Mouse (Mus musculus): ENCODE measurements around the gene Yipf2.
"Not testable (repeated sequence)": the region's sequence is repeated elsewhere in the genome, so short reads cannot be mapped to it uniquely, and the experiment has no call there.

Gene Yipf2

DNA sequence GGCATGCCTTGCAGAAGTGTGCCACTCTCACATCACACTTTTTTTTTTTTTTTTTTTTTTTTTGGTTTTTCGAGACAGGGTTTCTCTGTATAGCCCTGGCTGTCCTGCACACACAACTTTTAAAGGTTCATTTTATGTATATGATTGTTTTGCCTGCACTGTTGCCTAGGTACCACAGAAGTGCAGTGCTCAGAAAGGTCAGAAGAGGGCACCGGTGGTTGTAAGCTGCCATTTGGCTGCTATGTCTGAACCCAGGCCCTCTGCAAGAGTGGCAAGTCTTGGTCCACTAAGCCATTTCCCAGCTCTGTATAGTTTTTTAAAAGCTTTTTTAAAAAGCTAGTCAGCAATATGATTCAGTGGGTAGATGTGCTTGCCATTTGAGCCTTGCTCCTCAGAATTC is 5.6 kb upstream of the Yipf2 start:
- in situ Hi-C loops (cut with MseI, MboI) = no loop called here

DNA sequence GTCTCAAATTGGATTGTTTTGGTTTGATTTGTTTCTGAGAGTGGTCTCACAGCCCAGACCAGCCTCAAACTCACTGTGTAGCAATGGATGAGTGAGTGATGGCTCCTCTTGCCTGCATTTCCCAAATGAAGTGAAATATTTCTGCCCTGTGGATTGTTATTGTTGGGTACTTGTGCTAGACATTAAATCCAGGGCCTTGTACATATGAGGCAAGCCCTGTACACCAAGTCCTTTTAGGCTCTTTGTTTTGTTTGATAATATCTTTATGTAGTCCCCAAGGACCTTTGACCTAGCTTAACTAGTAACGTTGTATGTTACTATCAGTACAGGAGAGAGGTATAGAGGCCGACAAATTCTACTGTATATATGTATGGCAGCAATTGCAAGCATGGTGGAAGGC is 2.2 kb upstream of the Yipf2 start:
- in situ Hi-C loops (cut with MseI, MboI) = no loop called here

DNA sequence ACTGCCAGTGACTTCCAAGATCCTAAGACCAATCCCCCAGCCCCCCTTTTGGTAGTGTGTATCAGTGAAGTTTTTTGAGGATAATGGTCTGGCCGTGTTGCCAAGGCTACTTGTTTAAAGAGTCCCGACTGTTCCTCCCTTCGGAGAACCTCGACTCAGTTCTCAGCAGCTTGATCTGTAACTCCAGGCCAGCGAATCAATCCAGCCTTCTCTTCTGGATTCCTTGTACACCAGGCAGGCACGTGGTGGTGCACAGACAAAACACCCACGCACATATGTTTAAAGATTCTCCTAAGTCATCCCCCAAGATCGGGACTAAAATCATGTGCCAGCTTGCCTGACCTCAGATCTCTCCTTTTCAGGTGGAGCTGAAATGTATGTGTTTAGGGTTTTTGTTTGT is 1.7 kb upstream of the Yipf2 start:
- in situ Hi-C loops (cut with MseI, MboI) = not testable (repeated sequence)

DNA sequence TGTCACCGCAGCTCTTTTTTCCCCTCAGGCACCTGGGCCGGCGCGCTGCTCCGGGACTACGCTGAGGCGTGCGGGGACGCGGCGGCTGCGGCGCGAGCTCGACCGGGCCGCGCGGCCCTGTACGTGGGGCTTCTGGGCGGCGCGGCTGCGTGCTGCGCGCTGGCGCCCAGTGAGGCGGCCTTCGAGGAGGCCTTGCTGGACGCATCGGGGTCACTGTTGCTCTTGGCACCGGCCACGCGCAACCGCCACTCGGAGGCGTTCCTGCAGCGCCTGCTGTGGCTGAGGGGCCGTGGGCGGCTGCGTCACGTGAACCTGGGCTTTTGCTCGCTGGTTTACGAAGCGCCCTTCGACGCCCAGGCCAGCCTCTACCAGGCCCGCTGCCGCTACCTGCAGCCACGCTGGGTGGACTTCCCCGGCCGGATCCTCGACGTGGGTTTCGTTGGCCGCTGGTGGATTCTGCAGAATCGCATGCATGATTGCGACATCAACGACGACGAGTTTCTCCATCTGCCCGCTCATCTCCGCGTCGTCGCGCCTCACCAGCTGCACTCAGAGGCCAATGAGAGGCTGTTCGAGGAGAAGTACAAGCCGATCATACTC is 594 bp upstream of the Yipf2 start:
- in situ Hi-C loops (cut with MseI, MboI) = no loop called here

DNA sequence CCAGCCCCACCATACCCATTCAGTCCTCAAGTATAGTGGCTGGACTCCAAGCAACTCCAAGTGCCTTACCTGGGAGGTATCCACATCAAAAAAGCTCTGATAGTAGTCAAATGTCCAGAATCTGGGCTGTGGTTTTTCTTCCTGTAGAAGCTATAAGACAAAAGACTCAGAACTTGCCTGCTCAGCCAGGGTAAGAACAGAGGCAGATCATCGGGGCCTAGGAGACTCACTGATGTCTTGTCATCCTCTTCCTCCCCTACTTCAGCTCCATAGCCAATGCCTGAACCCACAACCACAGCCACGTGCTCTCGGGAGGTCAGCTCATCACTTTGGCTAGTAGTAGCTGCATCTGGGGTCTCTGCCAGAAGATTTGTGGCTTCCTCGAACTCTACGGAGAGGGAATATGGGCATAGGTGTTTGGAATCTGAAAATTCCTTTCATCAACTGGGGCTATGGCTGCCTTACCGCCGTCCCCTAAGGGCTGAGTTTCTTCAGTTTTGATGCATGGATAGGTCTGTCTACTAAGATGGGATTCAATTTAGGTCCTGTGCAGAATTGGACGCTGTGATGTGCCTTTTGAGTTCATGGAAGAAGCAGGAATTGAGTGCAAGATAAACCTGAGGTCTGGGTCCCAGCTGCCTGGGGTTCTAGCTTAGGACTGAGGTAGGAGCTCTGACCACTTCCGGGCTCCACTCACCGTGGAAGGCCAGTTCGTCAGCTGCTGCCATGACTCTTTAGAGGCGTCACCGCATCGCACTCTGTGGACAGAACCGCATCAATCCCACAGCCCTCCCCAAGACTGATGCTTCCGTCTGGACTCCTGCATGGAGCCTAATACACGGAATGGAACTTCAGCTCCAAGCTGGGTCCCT is 561 bp downstream of the Yipf2 start:
- in situ Hi-C loops (cut with MseI, MboI) = no loop called here

DNA sequence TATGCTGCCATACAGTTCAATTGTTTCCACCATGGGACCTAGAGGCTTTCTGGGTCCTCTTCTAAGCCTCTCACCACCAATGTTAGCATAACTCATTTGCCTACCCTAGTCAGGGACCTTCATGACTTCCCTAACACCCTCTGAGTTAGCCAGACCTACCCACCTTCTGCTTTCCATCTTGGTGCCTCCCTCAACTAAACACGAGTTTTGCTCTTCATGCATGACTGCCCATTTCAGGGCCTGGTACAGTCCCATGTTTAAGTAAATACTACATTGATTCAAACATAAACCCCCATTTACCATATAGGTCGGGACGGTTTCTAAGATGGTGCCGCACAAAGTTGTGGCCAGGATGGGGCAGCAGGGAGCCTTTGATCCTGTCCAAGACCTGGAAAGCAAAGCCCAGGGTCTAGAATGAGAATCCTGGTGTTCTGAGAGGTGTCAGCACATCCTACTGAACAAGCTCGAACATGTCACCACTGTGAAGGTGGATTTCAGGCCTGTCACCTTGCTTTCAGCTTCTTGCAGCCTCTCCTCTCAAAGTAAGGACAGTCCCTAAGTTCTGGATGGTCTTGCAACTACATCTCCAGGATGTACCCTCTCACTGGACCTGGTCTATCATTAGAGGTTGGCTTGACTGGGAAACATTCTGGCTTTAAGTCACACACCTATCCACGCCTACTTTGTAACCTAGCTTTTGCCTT is 1.3 kb downstream of the Yipf2 start:
- in situ Hi-C loops (cut with MseI, MboI) = no loop called here

DNA sequence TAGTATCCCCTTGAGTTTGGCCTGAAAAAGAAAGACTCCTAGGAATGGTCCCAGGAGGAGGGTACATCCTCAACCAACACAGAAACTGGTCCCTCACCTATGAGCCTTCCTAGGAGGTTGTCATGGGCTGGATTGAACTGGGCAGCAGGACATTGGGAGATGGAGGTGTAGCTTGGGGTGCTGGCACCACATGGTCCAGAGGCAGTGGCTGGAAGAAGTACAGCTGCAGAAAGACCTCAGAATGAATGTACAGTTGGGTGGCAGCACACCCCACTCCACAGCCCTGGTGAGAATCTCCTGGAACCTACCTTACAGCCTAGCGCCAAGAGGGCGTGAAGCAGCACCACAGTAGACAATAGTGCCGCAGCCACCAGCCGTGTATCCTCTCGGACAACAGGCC is 3.1 kb downstream of the Yipf2 start:
- in situ Hi-C loops (cut with MseI, MboI) = no loop called here

DNA sequence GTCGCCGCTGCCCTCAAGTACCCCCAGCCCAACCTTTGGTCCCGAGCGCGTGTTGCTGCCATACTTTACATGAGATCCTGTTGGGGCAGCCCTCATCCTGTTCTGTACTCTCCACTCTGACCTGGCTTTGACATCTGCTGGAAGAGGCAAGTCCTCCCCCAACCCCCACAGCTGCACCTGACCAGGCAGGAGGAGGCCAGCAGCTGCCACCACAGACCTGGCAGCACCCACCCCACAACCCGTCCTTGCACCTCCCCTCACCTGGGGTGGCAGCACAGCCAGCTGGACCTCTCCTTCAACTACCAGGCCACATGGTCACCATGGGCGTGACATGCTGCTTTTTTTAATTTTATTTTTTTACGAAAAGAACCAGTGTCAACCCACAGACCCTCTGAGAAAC is 4.3 kb downstream of the Yipf2 start:
- in situ Hi-C loops (cut with MseI, MboI) = no loop called here

DNA sequence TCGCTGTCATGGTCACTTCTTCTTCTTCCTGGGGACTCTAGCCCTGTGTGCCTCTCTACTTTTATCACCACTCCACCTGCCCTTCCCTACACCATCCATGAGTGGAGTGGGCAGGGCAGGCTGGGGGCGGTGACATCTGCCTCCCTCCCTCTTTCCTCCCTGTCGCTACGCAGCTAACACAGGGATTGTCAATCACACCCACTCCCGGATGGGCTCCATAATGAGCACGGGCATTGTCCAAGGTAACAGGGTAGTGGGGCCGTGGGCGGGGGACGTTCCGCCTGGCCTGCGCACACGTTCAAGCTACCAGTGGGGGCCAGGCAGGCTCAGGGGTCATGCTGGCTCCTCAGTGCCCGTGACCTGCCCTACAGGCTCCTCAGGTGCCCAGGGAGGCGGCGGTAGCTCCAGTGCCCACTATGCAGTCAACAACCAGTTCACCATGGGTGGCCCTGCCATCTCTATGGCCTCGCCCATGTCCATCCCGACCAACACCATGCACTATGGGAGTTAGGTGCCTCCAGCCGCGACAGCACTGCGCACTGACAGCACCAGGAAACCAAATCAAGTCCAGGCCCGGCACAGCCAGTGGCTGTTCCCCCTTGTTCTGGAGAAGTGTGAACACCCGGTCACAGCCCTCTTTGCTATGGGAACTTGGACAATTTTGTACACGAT is 4.8 kb downstream of the Yipf2 start:
- in situ Hi-C loops (cut with MseI, MboI) = no loop called here

DNA sequence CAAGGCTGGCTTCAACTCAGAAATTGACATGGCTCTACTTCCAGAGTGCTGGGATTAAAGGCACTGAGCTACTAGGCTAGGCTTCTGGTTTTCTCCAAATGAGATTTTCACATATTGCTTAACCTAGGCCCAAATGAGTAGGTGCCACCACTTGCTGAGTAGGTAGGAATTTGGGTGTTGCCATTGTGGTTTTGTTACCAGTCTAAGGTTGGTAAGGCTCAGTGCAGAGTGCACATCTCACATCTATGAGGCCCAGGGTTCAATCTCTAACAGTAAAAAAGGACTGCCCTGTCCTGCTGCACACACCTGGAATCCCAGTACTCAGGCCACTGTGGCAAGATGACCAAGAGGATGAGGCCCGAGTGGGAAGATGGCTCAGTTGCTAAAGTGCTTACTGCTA is 7.2 kb downstream of the Yipf2 start:
- in situ Hi-C loops (cut with MseI, MboI) = no loop called here

DNA sequence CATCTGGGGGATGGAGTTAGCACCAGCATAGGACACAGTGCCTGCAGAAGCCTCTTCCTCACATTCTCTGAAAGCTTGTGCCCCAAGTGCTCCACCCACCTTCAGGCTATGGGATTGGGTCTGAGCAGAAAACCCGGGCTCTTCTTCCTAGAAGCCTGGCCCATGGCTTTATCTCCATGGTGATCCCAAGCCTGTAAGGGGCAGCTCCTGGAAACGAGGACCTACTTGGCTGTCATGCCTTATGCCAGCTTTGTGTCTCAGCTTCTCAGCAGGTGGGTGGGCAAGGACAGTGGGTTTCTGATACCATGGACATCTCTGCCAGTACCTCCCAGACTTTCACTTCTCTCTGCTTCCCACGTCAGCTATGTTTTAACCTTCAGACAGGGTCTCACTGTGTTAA is 14.4 kb downstream of the Yipf2 start:
- in situ Hi-C loops (cut with MseI, MboI) = no loop called here

DNA sequence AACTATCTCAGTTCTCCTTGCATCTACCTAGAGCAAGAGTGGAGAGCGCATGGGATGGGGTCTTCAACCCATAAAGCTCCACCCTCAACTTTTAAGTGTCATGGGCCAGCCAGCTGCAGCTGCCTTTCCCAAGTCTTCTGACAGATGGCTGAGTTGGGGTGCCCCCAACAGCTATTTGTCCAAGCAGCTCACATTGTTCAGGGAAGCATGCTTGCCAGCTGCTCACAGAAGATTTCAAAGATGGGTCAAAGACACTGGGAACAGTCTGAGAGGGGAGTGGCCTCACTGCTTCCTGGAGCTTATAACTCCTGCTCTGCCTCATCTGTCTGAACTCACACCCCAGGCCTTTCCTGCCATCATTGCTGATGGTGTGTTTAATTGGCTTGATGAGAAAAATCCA is 16.3 kb downstream of the Yipf2 start:
- in situ Hi-C loops (cut with MseI, MboI) = no loop called here

DNA sequence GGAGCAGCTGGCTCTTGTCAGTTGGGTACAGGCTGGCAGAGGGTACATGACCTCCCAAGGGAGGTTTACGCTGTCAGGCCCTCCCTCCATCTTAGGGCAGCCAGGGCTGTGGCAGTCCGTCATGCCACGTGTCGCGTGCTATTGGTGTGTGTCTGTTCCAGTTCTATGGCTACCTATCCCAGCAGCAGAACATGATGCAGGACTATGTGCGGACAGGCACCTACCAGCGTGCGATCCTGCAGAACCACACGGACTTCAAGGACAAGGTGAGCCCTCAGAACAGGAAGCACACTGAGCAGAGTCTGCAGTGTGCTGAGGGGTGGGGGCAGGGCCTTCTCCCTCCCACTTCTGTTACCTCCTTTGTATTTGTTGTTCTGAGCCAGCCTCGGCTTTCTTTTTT is 17.4 kb downstream of the Yipf2 start:
- in situ Hi-C loops (cut with MseI, MboI) = no loop called here

DNA sequence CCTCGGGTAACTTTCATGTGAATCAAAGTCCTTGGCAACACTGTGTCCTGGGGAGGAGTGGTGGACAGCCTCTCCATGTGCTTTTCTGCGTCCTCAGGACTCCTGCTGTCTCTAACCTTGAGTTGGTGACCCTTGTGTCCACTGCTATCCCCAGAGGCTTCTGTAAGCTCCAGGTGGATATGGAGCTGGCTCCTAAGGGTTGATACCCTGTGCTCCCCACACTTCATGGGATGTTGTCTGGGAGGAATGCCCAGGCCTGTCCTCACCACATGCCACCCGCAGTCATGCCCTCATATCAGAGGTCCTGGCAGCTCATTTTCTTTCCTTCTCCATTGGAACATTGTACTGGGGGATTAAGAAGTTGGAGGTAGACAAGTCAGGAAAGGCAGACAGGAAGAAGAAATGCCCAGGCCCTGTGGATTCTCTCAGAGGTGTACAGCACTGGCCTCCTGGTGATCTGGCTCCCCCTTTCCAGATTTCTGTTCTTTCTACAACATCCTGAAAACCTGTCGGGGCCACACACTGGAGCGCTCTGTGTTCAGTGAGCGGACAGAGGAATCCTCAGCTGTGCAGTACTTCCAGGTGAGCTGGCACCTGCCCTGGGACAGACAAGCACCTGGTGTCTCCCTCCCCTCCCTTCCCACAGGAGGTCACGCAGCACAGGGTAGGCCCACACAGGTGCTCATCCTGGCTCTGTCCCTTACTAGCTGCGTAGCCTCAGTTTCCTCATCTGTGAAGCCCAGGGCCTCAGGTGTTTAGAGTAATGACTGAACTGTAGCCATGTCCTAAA is 18.4 kb downstream of the Yipf2 start:
- in situ Hi-C loops (cut with MseI, MboI) = no loop called here

DNA sequence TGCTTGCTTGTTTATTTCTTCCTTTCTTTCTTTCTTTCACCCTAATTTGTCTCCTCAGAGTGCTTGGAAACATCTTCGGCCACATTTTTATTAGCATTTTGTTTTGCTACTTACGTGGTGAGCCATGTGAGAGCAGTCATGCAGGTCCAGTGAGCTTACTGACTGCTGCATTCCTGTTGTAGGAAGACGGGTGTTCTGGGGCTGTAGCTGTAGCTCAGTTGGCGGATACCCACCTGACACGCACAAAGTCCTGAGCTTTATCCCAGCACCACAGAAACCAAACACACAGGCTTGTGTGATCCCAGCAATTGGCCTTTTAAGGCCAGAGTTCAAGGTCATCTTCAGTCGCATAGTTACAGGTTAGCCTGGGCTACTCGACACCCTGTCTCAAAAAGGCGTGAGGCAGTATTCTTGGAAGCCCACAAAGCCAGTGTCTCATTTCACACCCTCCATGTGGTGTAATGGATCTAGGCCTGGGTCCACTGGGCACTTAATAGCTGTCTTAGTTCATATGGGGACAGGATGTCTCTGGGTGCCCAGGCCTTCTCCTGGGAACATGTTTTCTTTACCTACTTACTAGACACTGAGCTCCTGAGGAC is 23.9 kb downstream of the Yipf2 start:
- in situ Hi-C loops (cut with MseI, MboI) = no loop called here

DNA sequence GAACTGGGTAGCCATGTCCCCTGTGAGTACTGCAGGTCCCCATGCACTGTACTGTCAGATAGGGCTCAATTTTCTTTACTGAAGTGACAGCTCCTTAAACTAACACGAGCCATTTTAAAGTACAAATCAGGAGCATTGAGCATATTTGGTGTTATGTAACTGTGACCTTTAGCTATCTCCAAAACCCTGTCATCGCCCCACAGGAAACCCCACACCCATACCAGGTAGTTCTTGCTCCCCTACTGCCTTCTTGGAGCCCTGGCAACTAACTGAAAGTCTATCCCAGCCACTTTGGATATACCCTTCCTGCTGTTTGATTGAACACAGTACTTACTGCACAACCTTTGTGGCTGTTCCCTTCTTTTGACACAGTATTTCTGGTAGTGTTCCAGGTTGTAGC is 25.6 kb downstream of the Yipf2 start:
- in situ Hi-C loops (cut with MseI, MboI) = no loop called here

DNA sequence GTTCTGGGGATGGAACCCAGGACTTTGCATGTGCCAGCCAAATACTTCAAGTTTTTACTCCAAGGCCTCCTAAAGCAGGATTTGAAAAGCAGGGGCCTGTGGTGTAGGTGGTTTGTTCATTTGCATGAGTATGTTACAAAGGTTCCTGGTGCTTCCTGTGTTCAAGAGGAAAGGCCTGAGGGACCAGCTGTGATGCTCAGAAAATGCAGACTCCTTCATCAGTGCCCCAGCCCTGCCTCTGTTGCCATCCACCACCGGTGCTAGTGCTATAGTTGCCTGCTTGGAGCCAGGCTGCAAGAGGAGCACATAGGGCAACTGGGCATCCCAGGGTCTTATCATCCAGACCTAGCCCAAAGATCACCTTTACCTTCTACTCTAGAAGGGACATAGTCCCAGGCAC is 26.1 kb downstream of the Yipf2 start:
- in situ Hi-C loops (cut with MseI, MboI) = no loop called here

DNA sequence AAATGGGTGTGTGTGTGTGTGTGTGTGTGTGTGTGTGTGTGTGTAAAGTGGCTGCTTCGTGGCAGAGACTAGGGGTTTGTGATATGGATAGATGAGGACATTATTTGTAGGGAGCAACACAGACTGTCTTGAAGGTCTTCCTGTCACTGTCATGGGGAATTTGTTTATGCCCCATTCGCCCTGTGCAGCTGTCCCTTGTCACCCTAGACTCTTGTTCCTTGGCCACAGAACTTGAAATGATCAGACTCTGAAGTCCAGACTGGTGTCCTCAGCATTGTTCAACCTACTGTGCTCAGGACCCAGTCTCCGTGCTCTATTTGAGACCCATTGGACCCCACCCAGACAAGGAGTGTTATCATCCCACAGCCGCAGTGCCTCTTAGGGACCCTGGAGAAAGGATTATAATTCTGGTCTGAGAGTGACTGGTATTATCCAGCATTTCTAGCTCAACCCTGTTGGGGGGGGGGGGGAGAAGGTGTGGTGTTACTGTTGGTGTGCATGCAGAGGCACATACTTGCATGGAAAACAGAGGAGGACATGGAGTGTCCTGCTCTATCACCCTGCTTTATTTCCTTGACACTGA is 27.5 kb downstream of the Yipf2 start:
- in situ Hi-C loops (cut with MseI, MboI) = no loop called here

DNA sequence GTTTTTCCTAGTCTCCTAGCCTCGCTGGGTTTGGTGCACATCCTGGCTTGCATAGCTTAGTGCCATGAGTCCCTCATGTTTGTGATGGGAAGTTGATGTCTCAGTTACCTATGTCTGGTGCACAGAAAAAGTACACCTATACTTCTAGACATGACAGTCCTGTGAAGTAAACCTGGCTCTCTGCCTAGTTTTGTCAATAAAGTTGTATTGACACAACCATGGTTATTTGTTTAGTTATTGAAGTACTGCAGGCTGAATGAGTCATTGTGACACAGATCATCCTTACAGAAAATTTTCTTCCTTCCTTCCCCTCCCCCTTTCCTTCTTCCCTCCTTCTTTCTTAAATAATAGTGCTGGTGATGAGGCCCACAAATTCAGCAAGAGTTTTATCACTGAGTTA is 28.2 kb downstream of the Yipf2 start:
- in situ Hi-C loops (cut with MseI, MboI) = no loop called here

DNA sequence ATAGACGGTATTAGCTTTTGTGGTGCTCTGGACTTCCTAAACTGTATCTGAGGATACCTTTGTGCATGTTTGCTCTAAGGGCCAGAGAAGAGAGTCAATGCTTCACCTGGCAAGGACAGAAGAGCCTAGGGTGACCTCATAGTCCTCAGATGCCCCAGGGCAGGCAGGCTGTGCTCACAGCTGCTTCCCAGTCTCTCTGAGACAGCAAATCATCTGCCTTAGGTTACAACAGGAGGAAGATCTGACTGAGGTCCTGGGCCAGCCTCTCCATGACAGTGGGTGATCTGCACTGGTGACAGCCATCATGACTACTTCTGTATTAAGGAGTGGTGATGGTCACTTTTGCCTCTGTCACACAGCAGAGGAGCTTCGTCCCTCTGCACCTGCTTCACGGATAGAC is 33.5 kb downstream of the Yipf2 start:
- in situ Hi-C loops (cut with MseI, MboI) = no loop called here

DNA sequence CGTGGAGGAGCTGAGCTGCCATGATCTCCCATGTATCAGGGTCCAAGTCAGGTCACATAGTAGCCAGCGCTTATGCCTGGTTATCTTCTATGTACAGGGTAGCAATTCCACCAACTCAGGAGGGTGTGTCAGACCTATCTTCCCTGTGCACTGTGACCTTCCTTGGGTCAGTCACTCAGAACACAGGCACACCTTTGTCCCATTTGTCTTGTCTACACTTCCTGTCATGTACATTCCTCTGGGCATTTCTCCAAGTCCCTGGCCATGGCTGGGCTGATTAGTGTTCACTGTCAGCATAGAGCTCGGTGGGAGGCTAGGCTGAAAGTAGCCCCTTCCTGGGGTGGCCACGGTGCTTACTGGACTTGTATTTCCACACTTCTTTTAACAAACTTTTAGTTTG is 34.3 kb downstream of the Yipf2 start:
- in situ Hi-C loops (cut with MseI, MboI) = no loop called here

All from mouse trophoblast stem cell (cell line).